Mouse (Mus musculus): Measurements from ENCODE around the gene Ell. TPM values are rescaled to one million over a fixed set of nuclear protein-coding genes. Genes with fewer than 3 reads are reported as not detected.

The Ell gene
- polyA plus RNA-seq, 1 experiment, result 18.4 TPM

Other genes starting within 250 kb of the Ell start
- gene Ddx49, start 237.0 kb upstream of the Ell start, polyA plus RNA-seq (2012; rRNA removed), result 54.0 and 54.2 TPM in 2 replicates
- gene Cope, start 236.9 kb upstream of the Ell start, polyA plus RNA-seq (2012; rRNA removed), result 491 and 497 TPM in 2 replicates
- 0.86 and 1.9 TPM in 2 replicates for gene Cers1, start 223.7 kb upstream of the Ell start, polyA plus RNA-seq (2012; rRNA removed)
- 0.43 TPM in 1 of 2 replicates, not detected in the other for gene Gdf1, start 209.6 kb upstream of the Ell start, polyA plus RNA-seq (2012; rRNA removed)
- 20.1 and 34.5 TPM in 2 replicates for gene Upf1, start 186.2 kb upstream of the Ell start, polyA plus RNA-seq (2012; rRNA removed)
- 1.7 and 4.6 TPM in 2 replicates for gene Comp, start 165.9 kb upstream of the Ell start, polyA plus RNA-seq (2012; rRNA removed)
- 19.9 and 27.6 TPM in 2 replicates for gene Crtc1, start 99.9 kb upstream of the Ell start, polyA plus RNA-seq (2012; rRNA removed)
- gene Klhl26, start 62.5 kb upstream of the Ell start, polyA plus RNA-seq (2012; rRNA removed), result 48.4 and 50.6 TPM in 2 replicates
- 0.35 and 0.53 TPM in 2 replicates for gene Tmem59l, start 52.1 kb upstream of the Ell start, polyA plus RNA-seq (2012; rRNA removed)
- gene Crlf1, start 46.3 kb upstream of the Ell start, polyA plus RNA-seq (2012; rRNA removed), result 5.5 and 6.9 TPM in 2 replicates
- 202 and 238 TPM in 2 replicates for gene Rex1bd, start 32.7 kb upstream of the Ell start, polyA plus RNA-seq (2012; rRNA removed)
- 662 and 697 TPM in 2 replicates for gene Uba52, start 28.7 kb upstream of the Ell start, polyA plus RNA-seq (2012; rRNA removed)
- gene Fkbp8, start 11.7 kb upstream of the Ell start, polyA plus RNA-seq (2012; rRNA removed), result 399 and 446 TPM in 2 replicates
- 92.8 and 107 TPM in 2 replicates for gene Kxd1, start 11.5 kb upstream of the Ell start, polyA plus RNA-seq (2012; rRNA removed)
- 575 and 782 TPM in 2 replicates for gene Isyna1, start 54.9 kb downstream of the Ell start, polyA plus RNA-seq (2012; rRNA removed)
- 188 and 229 TPM in 2 replicates for gene Ssbp4, start 69.4 kb downstream of the Ell start, polyA plus RNA-seq (2012; rRNA removed)
- gene Lrrc25, start 76.7 kb downstream of the Ell start, polyA plus RNA-seq (2012; rRNA removed), result 8.4 and 9.6 TPM in 2 replicates
- gene Gdf15, start 93.0 kb downstream of the Ell start, polyA plus RNA-seq (2012; rRNA removed), result 4.5 and 5.5 TPM in 2 replicates
- gene Pgpep1, start 120.9 kb downstream of the Ell start, polyA plus RNA-seq (2012; rRNA removed), result 69.8 and 71.9 TPM in 2 replicates
- gene Lsm4, start 133.8 kb downstream of the Ell start, polyA plus RNA-seq (2012; rRNA removed), result 90.7 and 91.6 TPM in 2 replicates
- gene Jund, start 159.5 kb downstream of the Ell start, polyA plus RNA-seq (2012; rRNA removed), result 170 and 254 TPM in 2 replicates
- 0.55 and 1.0 TPM in 2 replicates for gene Iqcn, start 164.0 kb downstream of the Ell start, polyA plus RNA-seq (2012; rRNA removed)
- 0.35 and 0.63 TPM in 2 replicates for gene Gm3336, start 179.1 kb downstream of the Ell start, polyA plus RNA-seq (2012; rRNA removed)
- gene Pde4c, start 184.3 kb downstream of the Ell start, polyA plus RNA-seq (2012; rRNA removed), result 9.4 and 9.9 TPM in 2 replicates
- 55.5 and 56.3 TPM in 2 replicates for gene Rab3a, start 215.2 kb downstream of the Ell start, polyA plus RNA-seq (2012; rRNA removed)
- gene Mpv17l2, start 221.5 kb downstream of the Ell start, polyA plus RNA-seq (2012; rRNA removed), result 127 and 143 TPM in 2 replicates
- 92.1 and 92.3 TPM in 2 replicates for gene Pik3r2, start 237.3 kb downstream of the Ell start, polyA plus RNA-seq (2012; rRNA removed)